Mouse (Mus musculus): ENCODE measurements around the gene Nova2.

Nova2 gene

DNA sequence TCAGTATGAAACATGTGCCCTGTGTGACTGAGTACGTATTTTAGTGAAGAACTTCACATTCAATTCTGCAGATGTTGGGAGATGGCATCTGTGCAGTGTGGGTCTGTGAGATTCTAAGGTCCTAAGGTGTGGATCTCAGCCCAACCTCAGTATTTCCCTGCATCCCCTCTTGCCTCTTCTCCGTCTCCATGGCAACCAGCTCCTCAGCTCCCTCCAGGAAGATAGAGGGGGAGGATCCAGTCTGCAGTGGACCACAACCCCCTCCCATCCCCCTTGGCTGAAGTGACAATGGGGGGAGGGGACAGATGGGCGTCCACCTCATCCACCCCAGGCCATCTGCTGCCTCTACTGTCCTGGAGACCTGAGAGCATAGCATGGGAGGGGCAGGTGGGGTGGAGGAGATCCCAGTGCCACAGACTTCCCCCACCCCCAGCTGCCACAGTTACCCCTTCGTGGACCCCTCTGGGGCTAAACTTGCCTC is 1.9 kb upstream of the Nova2 start:
- no peak for DNase-seq (ENCODE audit: inconsistent age in 2 of 2, low spot score in 1 of 2)

DNA sequence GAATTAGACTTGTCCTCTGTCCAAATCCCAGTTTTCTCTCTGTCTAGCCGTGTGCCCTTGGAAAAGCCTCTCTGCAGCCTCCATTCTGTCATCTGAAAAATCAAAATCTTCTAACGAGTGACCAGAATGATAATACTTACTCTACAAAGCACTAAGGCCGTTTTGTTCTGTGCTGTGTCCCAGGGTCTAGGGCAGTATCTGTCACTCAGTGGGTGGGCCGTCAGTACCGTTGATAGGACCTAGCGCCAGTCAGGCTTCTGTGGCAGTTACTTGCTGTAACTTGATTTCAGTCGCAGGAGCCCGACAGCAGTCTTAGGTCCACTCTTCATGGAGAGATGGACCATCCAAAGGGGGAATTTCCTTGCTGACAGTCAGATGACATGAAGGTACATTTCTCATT is 1.4 kb upstream of the Nova2 start:
- DNase-seq (ENCODE audit: inconsistent age in 2 of 2, low spot score in 1 of 2), result no peak

DNA sequence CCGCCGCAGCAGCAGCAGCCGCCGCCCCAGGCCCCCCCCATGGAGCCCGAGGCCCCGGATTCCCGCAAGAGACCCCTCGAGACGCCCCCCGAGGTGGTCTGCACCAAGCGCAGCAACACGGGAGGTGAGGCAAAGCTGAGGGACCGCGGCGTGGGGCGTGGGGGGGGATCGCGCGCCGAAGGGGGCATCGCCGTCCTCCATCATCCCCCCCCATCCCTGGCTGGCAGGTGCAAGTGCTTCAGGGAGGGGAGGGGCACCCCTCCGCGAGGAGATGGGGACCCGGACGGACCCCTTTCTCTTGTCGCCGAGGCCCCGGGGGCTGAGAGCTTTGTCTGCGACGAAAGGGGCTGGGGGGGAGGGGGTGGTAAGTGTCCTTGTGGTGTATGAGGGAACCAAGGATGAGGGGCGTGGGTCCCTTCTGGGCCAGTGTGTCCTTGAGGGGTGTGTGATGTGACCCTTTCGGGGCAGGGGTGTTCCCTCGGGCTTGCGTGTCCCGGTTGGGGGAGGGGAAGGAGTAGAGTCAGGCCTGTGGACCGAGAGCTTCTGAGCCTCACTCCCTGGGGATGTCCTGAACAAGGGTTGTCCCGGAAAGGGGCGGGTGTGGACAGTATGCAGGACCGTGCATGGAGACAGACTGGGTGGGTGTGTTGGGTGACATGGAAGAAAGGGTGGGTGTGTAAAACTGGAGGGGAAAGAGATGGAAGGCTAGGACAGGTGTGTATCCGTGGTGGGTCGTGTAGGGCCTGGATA is 528 bp downstream of the Nova2 start:
- DNase-seq (ENCODE audit: inconsistent age in 2 of 2, low spot score in 1 of 2), result peak; percentile 60 to 78

DNA sequence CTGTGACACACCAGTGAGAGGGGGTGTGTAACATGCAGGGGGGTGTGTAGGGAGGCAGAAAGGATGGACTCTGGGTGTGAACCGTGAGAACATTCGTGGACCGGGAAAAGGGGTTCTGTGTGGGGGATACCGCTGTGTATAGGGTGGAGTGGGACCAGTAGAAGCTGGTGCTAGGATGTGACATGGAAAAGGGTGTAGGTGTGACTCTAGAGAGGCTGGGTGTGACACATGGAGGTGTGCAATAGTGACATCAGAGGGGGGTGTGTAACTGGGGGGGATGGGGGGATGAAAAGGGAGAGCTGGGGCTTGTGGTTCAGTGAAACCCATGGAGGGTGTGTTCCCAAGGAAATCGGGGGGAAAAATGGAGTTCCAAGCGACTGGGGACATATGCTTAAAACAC is 1.2 kb downstream of the Nova2 start:
- no peak for DNase-seq (ENCODE audit: inconsistent age in 2 of 2, low spot score in 1 of 2)

DNA sequence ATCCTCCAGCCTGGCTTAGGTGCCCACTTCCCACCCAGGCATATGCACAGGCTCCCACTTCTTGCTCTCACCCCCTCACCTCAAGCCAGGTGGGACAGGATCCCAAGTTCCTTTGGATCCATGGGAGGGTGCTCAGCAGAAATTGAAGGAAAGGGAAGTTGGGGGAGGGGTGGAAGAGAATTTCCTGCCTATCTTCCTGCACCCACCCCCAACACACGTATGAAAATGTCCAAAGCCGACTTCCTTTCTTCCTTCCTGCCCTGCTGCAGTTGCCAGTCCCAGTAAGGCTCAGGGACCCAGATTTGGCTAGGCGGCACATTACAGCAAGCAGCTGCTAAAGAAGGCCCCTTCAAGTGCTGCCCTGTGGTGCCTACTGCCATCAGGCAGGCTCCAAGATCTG is 2.1 kb downstream of the Nova2 start:
- DNase-seq (ENCODE audit: inconsistent age in 2 of 2, low spot score in 1 of 2), result peak; percentile 37 to 70

DNA sequence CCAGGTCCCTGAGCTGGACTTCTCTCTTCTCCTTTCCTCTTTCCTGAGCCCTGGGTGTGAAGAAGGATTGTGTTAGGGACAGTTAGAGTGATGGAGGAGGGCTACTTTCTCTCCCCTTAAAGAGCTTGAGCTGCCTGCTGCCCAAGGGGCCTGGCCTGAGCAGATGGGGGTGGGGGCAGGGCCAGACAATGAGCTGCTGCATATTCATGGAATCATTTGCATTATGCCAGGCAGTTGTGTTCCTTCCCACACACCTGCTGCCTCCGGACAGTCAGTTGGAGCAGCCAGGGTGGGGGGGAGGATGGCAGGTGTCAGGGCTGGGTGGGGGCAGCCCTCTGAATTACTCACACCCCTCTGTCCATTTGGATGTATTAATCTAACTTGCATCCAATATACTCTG is 16.7 kb downstream of the Nova2 start:
- DNase-seq (ENCODE audit: inconsistent age in 2 of 2, low spot score in 1 of 2), result no peak

DNA sequence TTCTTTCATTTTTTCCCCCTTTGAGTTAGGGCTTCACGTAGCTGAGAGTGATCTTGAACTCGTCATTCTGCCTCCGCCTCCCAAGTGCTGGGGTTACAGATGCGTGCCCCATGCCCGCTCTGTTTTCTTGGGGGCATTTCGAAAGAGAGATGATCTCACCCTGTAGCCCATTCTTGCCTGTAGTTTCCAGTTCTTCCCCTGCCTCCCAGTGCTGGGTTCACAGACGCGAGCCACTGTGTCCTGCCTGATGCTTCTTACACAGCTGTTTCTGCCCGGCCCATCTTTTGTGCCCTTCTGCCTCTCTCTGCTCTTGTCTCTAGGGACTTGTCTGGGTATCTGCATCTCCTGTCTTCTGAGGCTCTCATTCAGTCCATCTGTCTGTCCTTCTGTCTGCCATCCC is 17.1 kb downstream of the Nova2 start:
- no peak for DNase-seq (ENCODE audit: inconsistent age in 2 of 2, low spot score in 1 of 2)

DNA sequence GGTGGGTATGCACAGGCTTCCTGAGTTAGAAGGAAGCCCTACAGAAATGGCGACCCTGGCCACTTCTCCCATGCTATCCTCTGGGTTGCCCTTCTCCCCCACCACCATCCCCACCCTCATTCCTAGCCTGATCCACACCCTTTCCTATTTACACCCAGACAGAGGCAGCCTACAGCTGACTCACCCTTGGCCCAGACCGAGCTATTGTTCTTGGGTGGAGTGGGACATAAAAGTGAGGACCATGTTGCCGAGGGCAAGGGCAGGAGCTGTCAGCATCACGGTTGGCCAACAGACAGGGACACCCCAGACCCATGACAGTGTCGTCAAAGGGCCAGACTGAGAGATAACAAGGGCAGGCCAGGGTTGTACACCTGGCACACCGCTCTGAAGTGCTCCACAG is 22.5 kb downstream of the Nova2 start:
- peak; percentile 54 to 68 for DNase-seq (ENCODE audit: inconsistent age in 2 of 2, low spot score in 1 of 2)

DNA sequence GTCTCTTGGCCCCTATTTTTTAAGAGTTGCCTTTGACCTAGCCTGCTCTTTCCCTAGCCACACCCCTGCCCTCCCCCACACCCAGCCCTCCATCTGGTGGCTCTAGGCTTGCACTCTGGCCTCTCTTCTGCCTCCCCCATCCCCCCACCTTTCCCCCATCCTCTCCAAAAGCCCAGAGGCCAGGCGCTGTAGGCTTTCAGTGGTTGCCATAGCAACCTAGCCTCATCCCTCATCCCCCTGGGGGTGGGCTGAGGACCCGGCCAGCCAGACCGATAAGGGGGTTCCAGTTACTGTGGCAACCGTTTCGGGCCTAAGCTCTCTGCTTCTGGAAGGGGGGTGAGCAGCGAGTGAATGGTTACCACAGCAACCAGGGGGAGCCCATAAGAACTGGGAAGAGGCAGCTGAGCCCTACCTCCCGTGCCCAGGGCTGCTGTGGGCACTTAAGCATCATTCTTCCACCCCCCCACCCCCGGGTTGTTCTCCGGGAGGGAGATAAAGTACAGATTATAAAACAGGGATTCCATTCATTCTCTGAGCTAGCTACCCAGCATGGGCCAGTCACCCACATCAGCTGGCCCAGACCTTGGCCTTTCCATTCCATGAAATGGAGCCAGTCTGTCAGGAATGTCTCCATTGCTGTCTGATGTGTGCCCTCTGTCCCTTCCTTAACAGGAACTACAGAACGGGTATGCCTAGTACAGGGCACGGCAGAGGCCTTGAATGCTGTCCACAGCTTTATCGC is 24.3 kb downstream of the Nova2 start:
- DNase-seq (ENCODE audit: inconsistent age in 2 of 2, low spot score in 1 of 2), result no peak

DNA sequence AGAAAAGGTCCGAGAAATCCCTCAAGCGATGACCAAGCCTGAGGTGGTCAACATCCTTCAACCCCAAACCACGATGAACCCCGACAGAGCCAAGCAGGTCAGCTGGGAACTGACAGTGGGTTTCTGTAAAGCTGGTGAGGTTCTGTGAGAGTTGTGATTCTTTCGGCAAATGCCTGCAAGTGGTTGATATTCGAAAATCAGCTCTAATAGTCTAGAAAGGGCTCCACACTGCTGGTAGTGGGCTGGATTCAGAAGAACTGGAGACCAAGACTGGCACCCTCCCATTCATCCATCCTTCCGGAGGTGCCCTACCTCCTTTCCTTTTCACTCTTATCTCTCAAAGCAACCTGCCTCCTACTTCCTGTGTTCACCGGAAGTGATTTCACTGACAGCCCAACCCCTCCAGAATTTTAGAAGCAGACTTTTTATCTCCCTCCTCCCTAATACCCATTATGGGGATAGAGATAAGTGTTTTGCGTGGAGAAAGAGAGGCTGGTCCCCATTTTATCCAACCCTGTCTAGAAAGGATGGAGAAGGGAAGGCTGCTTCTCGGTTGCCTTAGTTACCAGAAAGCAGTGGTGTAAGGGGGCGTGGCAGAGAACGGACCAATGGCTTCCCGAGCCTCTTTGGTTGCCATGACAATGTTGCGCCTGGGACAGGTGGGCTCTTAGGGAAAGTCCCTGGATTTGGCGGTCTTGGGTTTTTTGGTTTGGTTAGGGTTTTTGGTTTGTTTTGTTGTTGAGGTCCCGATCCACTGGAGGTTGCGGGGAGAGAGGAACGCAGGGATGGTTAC is 25.0 kb downstream of the Nova2 start:
- peak in 1 of 2 experiments; percentile 46 for DNase-seq (ENCODE audit: inconsistent age in 2 of 2, low spot score in 1 of 2)

DNA sequence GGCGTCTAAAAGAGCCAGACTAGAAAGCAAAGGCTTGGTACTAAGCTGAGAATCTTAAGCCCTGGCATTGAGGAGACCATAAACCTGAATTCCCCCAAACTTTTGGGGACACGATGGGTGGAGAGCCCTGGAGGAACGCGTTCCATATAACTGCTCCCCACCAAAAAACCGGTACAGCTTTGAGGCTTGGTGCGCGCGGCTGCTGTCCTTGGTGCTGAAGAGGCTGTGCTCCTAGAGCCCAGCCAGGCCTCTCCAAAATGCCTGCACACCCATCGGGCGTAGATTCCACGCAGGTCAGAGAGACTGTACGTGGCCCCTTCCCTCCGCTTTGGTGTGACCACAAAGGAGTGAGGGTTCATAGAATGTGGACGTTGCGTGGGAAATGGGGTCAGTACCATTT is 25.7 kb downstream of the Nova2 start:
- DNase-seq (ENCODE audit: inconsistent age in 2 of 2, low spot score in 1 of 2), result peak; percentile 38 to 78

DNA sequence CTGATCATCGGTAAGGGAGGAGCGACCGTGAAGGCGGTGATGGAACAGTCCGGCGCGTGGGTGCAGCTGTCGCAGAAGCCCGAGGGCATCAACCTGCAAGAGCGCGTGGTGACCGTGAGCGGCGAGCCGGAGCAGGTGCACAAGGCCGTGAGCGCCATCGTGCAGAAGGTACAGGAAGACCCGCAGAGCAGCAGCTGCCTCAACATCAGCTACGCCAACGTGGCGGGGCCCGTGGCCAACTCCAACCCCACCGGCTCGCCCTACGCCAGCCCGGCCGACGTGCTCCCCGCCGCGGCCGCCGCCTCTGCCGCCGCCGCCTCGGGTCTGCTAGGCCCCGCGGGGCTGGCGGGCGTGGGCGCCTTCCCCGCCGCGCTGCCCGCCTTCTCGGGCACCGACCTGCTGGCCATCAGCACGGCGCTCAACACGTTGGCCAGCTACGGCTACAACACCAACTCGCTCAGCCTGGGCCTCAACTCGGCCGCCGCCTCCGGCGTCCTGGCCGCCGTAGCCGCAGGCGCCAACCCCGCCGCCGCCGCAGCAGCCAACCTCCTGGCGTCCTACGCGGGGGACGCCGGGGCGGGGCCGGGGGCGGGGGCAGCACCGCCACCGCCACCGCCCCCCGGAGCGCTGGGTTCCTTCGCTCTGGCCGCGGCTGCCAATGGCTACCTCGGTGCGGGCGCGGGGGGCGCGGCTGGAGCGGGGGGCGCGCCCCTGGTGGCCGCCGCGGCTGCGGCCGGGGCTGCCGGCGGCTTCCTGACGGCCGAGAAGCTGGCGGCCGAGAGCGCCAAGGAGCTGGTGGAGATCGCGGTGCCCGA is 32.1 kb downstream of the Nova2 start:
- peak; percentile 80 to 90 for DNase-seq (ENCODE audit: inconsistent age in 2 of 2, low spot score in 1 of 2)

DNA sequence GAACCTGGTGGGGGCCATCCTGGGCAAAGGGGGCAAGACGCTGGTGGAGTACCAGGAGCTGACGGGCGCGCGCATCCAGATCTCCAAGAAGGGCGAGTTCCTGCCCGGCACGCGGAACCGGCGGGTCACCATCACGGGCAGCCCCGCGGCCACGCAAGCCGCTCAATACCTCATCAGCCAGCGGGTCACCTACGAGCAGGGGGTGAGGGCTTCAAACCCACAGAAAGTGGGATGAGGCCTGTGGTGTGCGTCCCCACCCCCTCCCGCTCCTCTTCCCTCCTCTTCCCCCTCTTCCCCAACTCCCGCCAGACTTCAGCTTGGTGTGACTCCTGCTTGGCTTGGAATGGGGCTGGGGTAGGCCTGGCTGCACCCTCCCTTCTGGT is 32.7 kb downstream of the Nova2 start:
- DNase-seq (ENCODE audit: inconsistent age in 2 of 2, low spot score in 1 of 2), result no peak

DNA sequence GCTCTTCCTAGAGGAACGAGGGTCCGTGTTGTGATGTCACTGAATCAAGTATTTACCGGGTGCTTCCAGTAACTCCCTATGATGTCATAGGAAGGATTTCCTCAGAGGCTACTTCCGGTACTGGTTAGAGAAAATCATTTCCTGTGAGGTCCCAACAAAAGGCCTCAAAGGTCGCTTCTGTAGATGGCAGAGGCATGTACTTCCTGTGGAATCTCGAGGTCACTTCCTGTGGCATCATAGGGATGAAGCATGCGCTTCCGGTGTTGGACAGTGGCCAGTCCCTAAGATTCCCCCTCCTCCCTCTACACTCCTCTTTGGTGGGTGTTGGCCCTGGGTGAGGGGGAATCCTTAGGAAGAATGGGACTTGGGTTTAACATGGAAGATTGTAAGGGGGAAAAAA is 33.8 kb downstream of the Nova2 start:
- peak; percentile 44 to 72 for DNase-seq (ENCODE audit: inconsistent age in 2 of 2, low spot score in 1 of 2)

DNA sequence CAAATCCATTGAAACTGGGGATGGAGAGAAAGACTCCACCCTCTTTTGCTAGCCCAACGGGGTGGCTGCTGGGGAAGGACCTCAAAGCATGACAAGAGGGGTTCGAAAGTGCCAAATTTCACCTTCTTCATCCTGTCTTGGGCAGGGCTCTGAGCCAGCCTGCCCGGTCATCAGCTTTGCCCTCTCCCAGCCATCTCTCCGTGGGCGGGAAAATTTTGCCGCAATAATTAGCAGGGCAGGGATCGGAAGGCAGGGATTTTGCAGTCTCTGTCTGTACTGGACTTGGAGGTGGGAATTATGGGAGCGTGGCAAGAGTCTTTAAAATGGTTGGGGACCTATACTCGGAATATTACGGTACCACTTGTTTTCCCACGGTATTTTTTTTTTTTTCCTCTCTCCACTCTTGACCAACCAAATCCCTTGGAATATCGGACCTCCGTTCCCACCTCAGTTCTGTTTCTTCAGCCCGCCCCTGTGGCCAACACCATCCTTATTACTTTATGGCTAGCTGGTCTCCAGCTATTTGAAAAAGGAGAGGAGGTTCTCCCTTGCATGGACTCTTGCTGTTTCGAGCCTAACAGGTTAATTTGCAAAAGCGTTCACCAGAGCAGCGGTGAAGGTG is 36.6 kb downstream of the Nova2 start:
- no peak for DNase-seq (ENCODE audit: inconsistent age in 2 of 2, low spot score in 1 of 2)

DNA sequence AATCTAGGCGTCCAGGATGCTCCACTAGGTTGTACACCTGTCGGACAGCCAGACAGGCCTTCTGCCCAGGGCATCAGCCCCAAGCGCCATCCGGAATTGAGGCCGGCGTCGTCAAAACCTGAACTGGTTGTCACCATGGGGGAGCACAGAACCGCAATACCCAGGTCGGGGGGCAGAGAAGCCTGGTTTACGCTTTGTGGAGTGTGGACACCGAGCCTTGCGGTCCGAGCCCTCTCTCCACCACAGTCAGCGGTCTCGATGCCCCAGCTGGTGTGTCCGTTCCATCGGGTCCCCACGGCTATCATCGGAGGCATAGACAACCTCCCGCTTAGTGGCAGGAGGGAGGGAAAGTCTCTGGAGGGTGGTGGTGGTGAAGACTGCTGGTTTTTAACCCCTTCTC is 37.1 kb downstream of the Nova2 start:
- no peak for DNase-seq (ENCODE audit: inconsistent age in 2 of 2, low spot score in 1 of 2)

DNA sequence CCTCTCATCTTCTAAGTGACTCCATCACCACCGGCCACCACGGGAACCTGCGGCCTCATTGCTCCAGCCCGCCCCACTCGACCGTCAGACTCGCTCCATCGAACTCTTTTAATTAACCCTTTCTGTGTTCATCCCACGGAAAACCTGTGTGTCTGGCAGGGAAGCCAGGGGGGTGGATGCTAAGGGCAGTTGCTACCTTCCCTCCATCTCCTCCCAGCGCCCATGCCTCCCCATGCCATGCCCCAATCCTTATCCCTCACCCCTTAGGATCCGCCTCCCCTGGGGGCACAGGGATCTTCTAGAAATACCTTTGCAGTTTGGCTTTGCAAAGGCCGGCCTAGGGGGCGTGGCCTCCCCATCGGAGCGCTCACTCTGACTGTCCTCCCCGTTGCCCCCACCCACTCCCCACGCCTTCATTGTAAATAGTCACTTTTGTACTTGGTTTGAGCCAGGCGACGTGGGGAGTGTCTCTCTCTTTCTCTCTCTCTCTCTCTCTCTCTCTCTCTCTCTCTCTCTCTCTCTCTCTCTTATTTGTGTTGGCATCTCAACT is 37.7 kb downstream of the Nova2 start:
- DNase-seq (ENCODE audit: inconsistent age in 2 of 2, low spot score in 1 of 2), result no peak

DNA sequence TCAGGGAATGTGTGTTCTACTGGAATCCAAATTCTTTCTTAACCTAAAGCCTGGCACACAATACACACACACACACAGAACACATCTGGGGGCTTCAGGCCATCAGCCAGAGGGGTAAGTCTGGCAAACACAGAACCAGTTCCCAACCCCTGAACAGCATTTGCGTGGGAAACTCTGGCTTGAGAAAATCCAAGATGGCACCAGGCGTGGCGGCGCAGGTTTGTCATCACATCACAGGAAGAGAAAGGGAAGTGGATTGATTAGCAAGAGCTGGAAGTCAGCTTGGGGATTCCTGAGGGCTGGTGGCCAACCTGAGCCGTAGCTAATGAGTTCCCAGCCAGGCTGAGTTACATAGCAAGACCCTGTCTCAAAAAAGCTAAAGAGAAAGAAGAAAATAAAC is 39.6 kb downstream of the Nova2 start:
- DNase-seq (ENCODE audit: inconsistent age in 2 of 2, low spot score in 1 of 2), result no peak

DNA sequence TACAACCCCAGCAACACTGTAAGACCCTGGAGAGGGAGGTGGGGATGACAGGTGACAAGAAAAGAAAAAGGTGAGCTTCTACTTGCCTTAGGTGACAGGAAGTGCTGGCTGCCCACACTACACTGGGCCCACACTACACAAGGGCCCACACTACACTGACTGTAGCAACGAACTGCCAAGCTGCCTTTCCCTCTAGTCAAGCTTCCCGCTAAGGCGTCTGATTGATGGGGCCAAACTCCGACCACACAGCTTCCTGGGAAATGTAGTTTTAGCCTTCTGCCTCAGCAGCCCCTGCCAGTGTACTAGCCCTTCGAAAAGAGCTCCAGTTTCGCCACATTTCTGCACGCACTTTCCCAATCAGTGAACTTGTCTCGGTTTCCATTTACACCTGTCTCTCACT is 41.9 kb downstream of the Nova2 start:
- DNase-seq (ENCODE audit: inconsistent age in 2 of 2, low spot score in 1 of 2), result no peak

DNA sequence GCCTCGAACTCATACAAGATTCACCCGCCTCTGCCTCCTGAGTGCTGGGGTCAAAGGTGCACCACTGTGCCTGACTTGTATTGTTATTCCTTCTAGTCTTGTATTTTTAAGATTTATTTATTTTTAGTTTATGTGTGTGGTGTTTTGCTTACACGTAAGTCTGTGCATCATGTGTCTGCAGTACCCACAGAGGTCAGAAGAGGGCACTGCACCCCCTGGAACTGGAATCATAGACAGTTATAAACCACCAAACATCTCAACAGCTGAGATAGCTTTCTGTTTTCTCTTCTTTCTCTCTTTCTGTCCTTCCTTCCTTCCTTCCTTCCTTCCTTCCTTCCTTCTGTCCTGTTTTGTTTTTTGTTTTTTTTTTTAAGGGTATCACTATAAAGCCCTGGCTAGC is 45.3 kb downstream of the Nova2 start:
- DNase-seq (ENCODE audit: inconsistent age in 2 of 2, low spot score in 1 of 2), result peak in 1 of 2 experiments; percentile 16

All from adrenal gland, adult (tissue).